Mouse (Mus musculus): ENCODE measurements around the gene Nid2. TPM values are rescaled to one million over a fixed set of nuclear protein-coding genes. Genes with fewer than 3 reads are reported as not detected.

Nid2 gene
- polyA plus RNA-seq, 1 experiment from 2014 or later, result 89.5 TPM

GRCm38 (mm10) chr14:19759277-19760193 lies 8.5 kb downstream of the Nid2 start:
- H3K27me3 ChIP-seq (ENCODE audit: control insufficient read depth, insufficient read depth, low read length), result no peaks in the 10 kb centered on the region
- WGBS, result 11% methylated on average over 10 of the region's 10 CpGs
- peak overlapping the region; percentile 82 for H3K27ac ChIP-seq (ENCODE audit: low read length)
- H3K36me3 ChIP-seq (ENCODE audit: control insufficient read depth, insufficient read depth), result 0 out of 2 replicates have a peak, but pooled peaks cover 10% of the 10 kb centered on the region
- no peak overlapping the region for H3K4me3 ChIP-seq (ENCODE audit: low read length)
- 0 out of 2 replicates have a peak overlapping the region, but pooled peaks have one; percentile 16 for H3K9ac ChIP-seq (ENCODE audit: low read length)
- peaks cover 40% of the 10 kb centered on the region for H3K4me1 ChIP-seq (ENCODE audit: control insufficient read depth, insufficient read depth, low read length)
- peak; percentile 68; the same call in 1 of the 2 replicates for ATAC-seq (replicated peaks; ENCODE audit: extremely low read depth, insufficient read depth, low FRiP score)
- H3K9me3 ChIP-seq (replicated peaks; ENCODE audit: control insufficient read depth, low read length), result no peaks in the 10 kb centered on the region
- peak overlapping the region; percentile 36 for H3K4me2 ChIP-seq (ENCODE audit: low read depth, low read length)

GRCm38 (mm10) chr14:19760721-19761120 lies 9.7 kb downstream of the Nid2 start:
- H3K27ac ChIP-seq (ENCODE audit: low read length), result peak overlapping the region; percentile 79
- no peaks in the 10 kb centered on the region for H3K9me3 ChIP-seq (replicated peaks; ENCODE audit: control insufficient read depth, low read length)
- no peak; the same call in 1 of the 2 replicates for ATAC-seq (replicated peaks; ENCODE audit: extremely low read depth, insufficient read depth, low FRiP score)
- no peaks in the 10 kb centered on the region for H3K27me3 ChIP-seq (ENCODE audit: control insufficient read depth, insufficient read depth, low read length)
- no peak overlapping the region for H3K9ac ChIP-seq (ENCODE audit: low read length)
- no peak overlapping the region for H3K4me3 ChIP-seq (ENCODE audit: low read length)
- 0 out of 2 replicates have a peak, but pooled peaks cover 17% of the 10 kb centered on the region for H3K36me3 ChIP-seq (ENCODE audit: control insufficient read depth, insufficient read depth)
- H3K4me2 ChIP-seq (ENCODE audit: low read depth, low read length), result peak overlapping the region; percentile 31
- peaks cover 40% of the 10 kb centered on the region for H3K4me1 ChIP-seq (ENCODE audit: control insufficient read depth, insufficient read depth, low read length)
- 24% methylated on average over 7 of the region's 7 CpGs for WGBS

- Histone ChIP-seq H3K4me2 (ENCODE audit: low read depth, low read length) (no peak overlapping the region), H3K9me3 (replicated peaks; ENCODE audit: control insufficient read depth, low read length) (no peaks in the 10 kb centered on the region), H3K27me3 (ENCODE audit: control insufficient read depth, insufficient read depth, low read length) (no peaks in the 10 kb centered on the region), H3K27ac (ENCODE audit: low read length) (no peak overlapping the region), H3K4me3 (ENCODE audit: low read length) (no peak overlapping the region), H3K4me1 (ENCODE audit: control insufficient read depth, insufficient read depth, low read length) (peaks cover 42% of the 10 kb centered on the region), H3K36me3 (ENCODE audit: control insufficient read depth, insufficient read depth) (0 out of 2 replicates have a peak, but pooled peaks cover 11% of the 10 kb centered on the region), H3K9ac (ENCODE audit: low read length) (no peak overlapping the region)
- ATAC-seq (replicated peaks; ENCODE audit: extremely low read depth, insufficient read depth, low FRiP score), result no peak
- 43% methylated on average over 4 of the region's 4 CpGs for WGBS
Measured at GRCm38 (mm10) chr14:19762014-19762413, 10.9 kb downstream of the Nid2 start.

- Histone ChIP-seq H3K9ac (ENCODE audit: low read length) (0 out of 2 replicates have a peak overlapping the region, but pooled peaks have one; percentile 28), H3K4me2 (ENCODE audit: low read depth, low read length) (no peak overlapping the region), H3K36me3 (ENCODE audit: control insufficient read depth, insufficient read depth) (0 out of 2 replicates have a peak, but pooled peaks cover 12% of the 10 kb centered on the region), H3K4me1 (ENCODE audit: control insufficient read depth, insufficient read depth, low read length) (peaks cover 40% of the 10 kb centered on the region), H3K4me3 (ENCODE audit: low read length) (no peak overlapping the region), H3K9me3 (replicated peaks; ENCODE audit: control insufficient read depth, low read length) (no peaks in the 10 kb centered on the region), H3K27me3 (ENCODE audit: control insufficient read depth, insufficient read depth, low read length) (no peaks in the 10 kb centered on the region), H3K27ac (ENCODE audit: low read length) (0 out of 2 replicates have a peak overlapping the region, but pooled peaks have one; percentile 6)
- ATAC-seq (replicated peaks; ENCODE audit: extremely low read depth, insufficient read depth, low FRiP score), result no peak; the same call in 1 of the 2 replicates
- 30% methylated on average over 8 of the region's 8 CpGs for WGBS
Measured at GRCm38 (mm10) chr14:19763527-19763926, 12.5 kb downstream of the Nid2 start.

GRCm38 (mm10) chr14:19764331-19764730 lies 13.3 kb downstream of the Nid2 start:
- Histone ChIP-seq H3K4me1 (ENCODE audit: control insufficient read depth, insufficient read depth, low read length) (peaks cover 34% of the 10 kb centered on the region), H3K9me3 (replicated peaks; ENCODE audit: control insufficient read depth, low read length) (no peaks in the 10 kb centered on the region), H3K27ac (ENCODE audit: low read length) (no peak overlapping the region), H3K36me3 (ENCODE audit: control insufficient read depth, insufficient read depth) (0 out of 2 replicates have a peak, but pooled peaks cover 12% of the 10 kb centered on the region), H3K27me3 (ENCODE audit: control insufficient read depth, insufficient read depth, low read length) (no peaks in the 10 kb centered on the region), H3K9ac (ENCODE audit: low read length) (no peak overlapping the region), H3K4me3 (ENCODE audit: low read length) (no peak overlapping the region), H3K4me2 (ENCODE audit: low read depth, low read length) (no peak overlapping the region)
- ATAC-seq (replicated peaks; ENCODE audit: extremely low read depth, insufficient read depth, low FRiP score), result no peak
- WGBS, result 82% methylated on average over 8 of the region's 8 CpGs

- no peak overlapping the region for H3K4me2 ChIP-seq (ENCODE audit: low read depth, low read length)
- H3K4me1 ChIP-seq (ENCODE audit: control insufficient read depth, insufficient read depth, low read length), result peaks cover 26% of the 10 kb centered on the region
- no peaks in the 10 kb centered on the region for H3K27me3 ChIP-seq (ENCODE audit: control insufficient read depth, insufficient read depth, low read length)
- H3K9me3 ChIP-seq (replicated peaks; ENCODE audit: control insufficient read depth, low read length), result no peaks in the 10 kb centered on the region
- 0 out of 2 replicates have a peak, but pooled peaks cover 12% of the 10 kb centered on the region for H3K36me3 ChIP-seq (ENCODE audit: control insufficient read depth, insufficient read depth)
- no peak overlapping the region for H3K9ac ChIP-seq (ENCODE audit: low read length)
- H3K4me3 ChIP-seq (ENCODE audit: low read length), result no peak overlapping the region
- ATAC-seq (replicated peaks; ENCODE audit: extremely low read depth, insufficient read depth, low FRiP score), result no peak
- WGBS, result 77% methylated on average over 9 of the region's 9 CpGs
- no peak overlapping the region for H3K27ac ChIP-seq (ENCODE audit: low read length)
Measured at GRCm38 (mm10) chr14:19765539-19766379, 14.7 kb downstream of the Nid2 start.

- Histone ChIP-seq H3K4me3 (ENCODE audit: low read length) (no peak overlapping the region), H3K9me3 (replicated peaks; ENCODE audit: control insufficient read depth, low read length) (no peaks in the 10 kb centered on the region), H3K27me3 (ENCODE audit: control insufficient read depth, insufficient read depth, low read length) (no peaks in the 10 kb centered on the region), H3K4me2 (ENCODE audit: low read depth, low read length) (no peak overlapping the region), H3K4me1 (ENCODE audit: control insufficient read depth, insufficient read depth, low read length) (peaks cover 26% of the 10 kb centered on the region), H3K9ac (ENCODE audit: low read length) (no peak overlapping the region), H3K27ac (ENCODE audit: low read length) (no peak overlapping the region), H3K36me3 (ENCODE audit: control insufficient read depth, insufficient read depth) (0 out of 2 replicates have a peak, but pooled peaks cover 12% of the 10 kb centered on the region)
- 54% methylated on average over 1 of the region's 1 CpGs for WGBS
- ATAC-seq (replicated peaks; ENCODE audit: extremely low read depth, insufficient read depth, low FRiP score), result no peak
Measured at GRCm38 (mm10) chr14:19766380-19766649, 15.2 kb downstream of the Nid2 start.

- H3K4me2 ChIP-seq (ENCODE audit: low read depth, low read length), result no peak overlapping the region
- no peaks in the 10 kb centered on the region for H3K9me3 ChIP-seq (replicated peaks; ENCODE audit: control insufficient read depth, low read length)
- 87% methylated on average over 6 of the region's 6 CpGs for WGBS
- 0 out of 2 replicates have a peak, but pooled peaks cover 12% of the 10 kb centered on the region for H3K36me3 ChIP-seq (ENCODE audit: control insufficient read depth, insufficient read depth)
- H3K4me3 ChIP-seq (ENCODE audit: low read length), result no peak overlapping the region
- no peak overlapping the region for H3K27ac ChIP-seq (ENCODE audit: low read length)
- H3K4me1 ChIP-seq (ENCODE audit: control insufficient read depth, insufficient read depth, low read length), result peaks cover 18% of the 10 kb centered on the region
- H3K27me3 ChIP-seq (ENCODE audit: control insufficient read depth, insufficient read depth, low read length), result no peaks in the 10 kb centered on the region
- ATAC-seq (replicated peaks; ENCODE audit: extremely low read depth, insufficient read depth, low FRiP score), result no peak
- no peak overlapping the region for H3K9ac ChIP-seq (ENCODE audit: low read length)
Measured at GRCm38 (mm10) chr14:19768648-19769047, 17.6 kb downstream of the Nid2 start.

Data from heart, embryonic 16.5 days (tissue).